Mouse (Mus musculus): ENCODE measurements around the gene Fmnl2.

- TF ChIP-seq E2F4 (IDR thresholded peaks at IDR 0.05; ENCODE audit: insufficient read depth) (no peak), TCF12 (IDR thresholded peaks at IDR 0.05; ENCODE audit: insufficient read depth, poor library complexity, severe bottlenecking) (no peak), POLR2A (IDR thresholded peaks at IDR 0.05; ENCODE audit: insufficient read length, low read depth) (no peak), MAX (IDR thresholded peaks at IDR 0.05; ENCODE audit: low read depth) (no peak), USF1 (IDR thresholded peaks at IDR 0.05; ENCODE audit: low read depth) (no peak), SRF (IDR thresholded peaks at IDR 0.05; ENCODE audit: control insufficient read depth, insufficient read length, low read depth) (no peak), CEBPB (IDR thresholded peaks at IDR 0.05; ENCODE audit: insufficient read depth, poor library complexity, severe bottlenecking) (no peak), MYOG (IDR thresholded peaks at IDR 0.05; ENCODE audit: control insufficient read depth in 1 of 3, insufficient read depth in 1 of 3, insufficient read length in 2 of 3, low read depth in 2 of 3) (no peak), POLR2AphosphoS2 (IDR thresholded peaks at IDR 0.05; ENCODE audit: insufficient read length, low read depth) (no peak), REST (IDR thresholded peaks at IDR 0.05; ENCODE audit: insufficient read depth, insufficient read length) (no peak), MYOD1 (IDR thresholded peaks at IDR 0.05; ENCODE audit: control insufficient read depth in 1 of 3, insufficient read length in 2 of 3, low read depth in 2 of 3) (no peak), TCF3 (IDR thresholded peaks at IDR 0.05; ENCODE audit: insufficient read length, low read depth) (no peak)
Measured at GRCm38 (mm10) chr2:52809988-52810387, 47.7 kb upstream of the Fmnl2 start.

Data from myocyte (in vitro differentiated cells).